Mouse (Mus musculus): ENCODE measurements around the gene Vmn1r87. TPM values are rescaled to one million over a fixed set of nuclear protein-coding genes. Genes with fewer than 3 reads are reported as not detected.
"Not testable (repeated sequence)": the region's sequence is repeated elsewhere in the genome, so short reads cannot be mapped to it uniquely, and the experiment has no call there.

Gene Vmn1r87
- total RNA-seq (2014; rRNA removed) = not detected in 2 replicates
- not detected in 2 replicates for polyA plus RNA-seq (2015; fragmentation: Nextera tagmentation; extraction: Ambion mirVana)

GRCm38 (mm10) chr7:13140057-13140456, at the start of gene Vmn1r87:
Gene Vmn1r87 (minus strand): TSS chr7:13140157.
- no peak for ATAC-seq

GRCm38 (mm10) chr7:13159268-13159667, 19.3 kb upstream of the Vmn1r87 start, which contains the start of gene Vmn1r88:
Gene Vmn1r88 (plus strand): TSS chr7:13159568.
- H3K9ac ChIP-seq (replicated peaks; ENCODE audit: low read length) = no peak within 1 kb of the TSS
- TF ChIP-seq CTCF (IDR thresholded peaks at IDR 0.05; ENCODE audit: low read depth) = no peak
- no peaks in the 10 kb centered on the region for H3K9me3 ChIP-seq (ENCODE audit: low read length)
- ATAC-seq = no peak
- H3K4me3 ChIP-seq (ENCODE audit: low read length) = no peak within 1 kb of the TSS
- DNase-seq (ENCODE audit: low spot score) = no peak
- H3K27me3 ChIP-seq (ENCODE audit: insufficient read depth, low read length) = no peaks in the 10 kb centered on the region
- H3K4me2 ChIP-seq (ENCODE audit: low read depth, low read length) = no peak within 1 kb of the TSS
- no peaks in the 10 kb centered on the region for H3K36me3 ChIP-seq (ENCODE audit: insufficient read depth, low read length)
- H3K4me1 ChIP-seq (ENCODE audit: insufficient read depth, low read length) = no peaks in the 10 kb centered on the region
- no peak within 1 kb of the TSS for H3K27ac ChIP-seq

More at GRCm38 (mm10) chr7:13140057-13140456, at the start of gene Vmn1r87:
- H3K9me3 ChIP-seq (ENCODE audit: low read length) = no peaks in the 10 kb centered on the region
- H3K4me2 ChIP-seq (ENCODE audit: low read depth, low read length) = no peak within 1 kb of the TSS
- no peaks in the 10 kb centered on the region for H3K36me3 ChIP-seq (ENCODE audit: insufficient read depth, low read length)
- no peaks in the 10 kb centered on the region for H3K27me3 ChIP-seq (ENCODE audit: insufficient read depth, low read length)
- no peak within 1 kb of the TSS for H3K4me3 ChIP-seq (ENCODE audit: low read length)
- WGBS = 92% methylated on average over 1 of the region's 1 CpGs
- DNase-seq (ENCODE audit: low spot score) = no peak
- no peak for TF ChIP-seq CTCF (IDR thresholded peaks at IDR 0.05; ENCODE audit: low read depth)
- H3K9ac ChIP-seq (replicated peaks; ENCODE audit: low read length) = no peak within 1 kb of the TSS
- no peaks in the 10 kb centered on the region for H3K4me1 ChIP-seq (ENCODE audit: insufficient read depth, low read length)
- no peak within 1 kb of the TSS for H3K27ac ChIP-seq

- no peak for ATAC-seq
- H3K4me2 ChIP-seq (ENCODE audit: low read depth, low read length) = no peak overlapping the region
- no peak for DNase-seq (ENCODE audit: low spot score)
- H3K9me3 ChIP-seq (ENCODE audit: low read length) = no peaks in the 10 kb centered on the region
- no peak for TF ChIP-seq CTCF (IDR thresholded peaks at IDR 0.05; ENCODE audit: low read depth)
- no peak overlapping the region for H3K27ac ChIP-seq
- no peak overlapping the region for H3K9ac ChIP-seq (replicated peaks; ENCODE audit: low read length)
- H3K27me3 ChIP-seq (ENCODE audit: insufficient read depth, low read length) = no peaks in the 10 kb centered on the region
- no peaks in the 10 kb centered on the region for H3K4me1 ChIP-seq (ENCODE audit: insufficient read depth, low read length)
- H3K36me3 ChIP-seq (ENCODE audit: insufficient read depth, low read length) = no peaks in the 10 kb centered on the region
- no peak overlapping the region for H3K4me3 ChIP-seq (ENCODE audit: low read length)
These were observed 2.6 kb downstream of the Vmn1r87 start for GRCm38 (mm10) chr7:13137340-13137739.

- Histone ChIP-seq H3K4me3 (ENCODE audit: low read length) (no peak overlapping the region), H3K36me3 (ENCODE audit: insufficient read depth, low read length) (no peaks in the 10 kb centered on the region), H3K27ac (no peak overlapping the region), H3K9me3 (ENCODE audit: low read length) (no peaks in the 10 kb centered on the region), H3K4me1 (ENCODE audit: insufficient read depth, low read length) (no peaks in the 10 kb centered on the region), H3K27me3 (ENCODE audit: insufficient read depth, low read length) (no peaks in the 10 kb centered on the region), H3K9ac (replicated peaks; ENCODE audit: low read length) (no peak overlapping the region), H3K4me2 (ENCODE audit: low read depth, low read length) (no peak overlapping the region)
- ATAC-seq (no peak), DNase-seq (ENCODE audit: low spot score) (no peak)
- no peak for TF ChIP-seq CTCF (IDR thresholded peaks at IDR 0.05; ENCODE audit: low read depth)
- 84% methylated on average over 2 of the region's 2 CpGs for WGBS
These were observed 8.1 kb downstream of the Vmn1r87 start for GRCm38 (mm10) chr7:13131856-13132255.

- not testable (repeated sequence) for H3K27me3 ChIP-seq (ENCODE audit: insufficient read depth, low read length); H3K9ac ChIP-seq (replicated peaks; ENCODE audit: low read length); H3K4me1 ChIP-seq (ENCODE audit: insufficient read depth, low read length); H3K36me3 ChIP-seq (ENCODE audit: insufficient read depth, low read length); H3K27ac ChIP-seq; H3K9me3 ChIP-seq (ENCODE audit: low read length); DNase-seq (ENCODE audit: low spot score)
- ATAC-seq = peak; percentile 93
- peak overlapping the region; percentile 36; the same call in 1 of the 2 replicates for H3K4me2 ChIP-seq (ENCODE audit: low read depth, low read length)
- 0% methylated on average over 13 of the region's 34 CpGs for WGBS
- peak overlapping the region; percentile 21 for H3K4me3 ChIP-seq (ENCODE audit: low read length)
These were observed 16.3 kb downstream of the Vmn1r87 start for GRCm38 (mm10) chr7:13123554-13124153.

GRCm38 (mm10) chr7:13119817-13120216, 20.1 kb downstream of the Vmn1r87 start, which contains the start of gene Vmn1r86:
Gene Vmn1r86 (minus strand): TSS chr7:13119917.
- Histone ChIP-seq H3K4me3 (ENCODE audit: low read length) (no peak within 1 kb of the TSS), H3K9me3 (ENCODE audit: low read length) (no peaks in the 10 kb centered on the region), H3K9ac (replicated peaks; ENCODE audit: low read length) (no peak within 1 kb of the TSS), H3K4me1 (ENCODE audit: insufficient read depth, low read length) (no peaks in the 10 kb centered on the region), H3K36me3 (ENCODE audit: insufficient read depth, low read length) (no peaks in the 10 kb centered on the region), H3K27ac (no peak within 1 kb of the TSS), H3K4me2 (ENCODE audit: low read depth, low read length) (no peak within 1 kb of the TSS), H3K27me3 (ENCODE audit: insufficient read depth, low read length) (no peaks in the 10 kb centered on the region)
- DNase-seq (ENCODE audit: low spot score) (no peak), ATAC-seq (no peak)
- no peak for TF ChIP-seq CTCF (IDR thresholded peaks at IDR 0.05; ENCODE audit: low read depth)

- no peak for DNase-seq (ENCODE audit: low spot score)
These were observed 44.9 kb downstream of the Vmn1r87 start, which contains the start of gene Vmn1r85 for GRCm38 (mm10) chr7:13095073-13095472. Gene Vmn1r85 (minus strand): TSS chr7:13095173.

More at GRCm38 (mm10) chr7:13095073-13095472, 44.9 kb downstream of the Vmn1r87 start, which contains the start of gene Vmn1r85:
- Histone ChIP-seq H3K4me3 (ENCODE audit: low read length) (no peak within 1 kb of the TSS), H3K27ac (no peak within 1 kb of the TSS), H3K9ac (replicated peaks; ENCODE audit: low read length) (no peak within 1 kb of the TSS), H3K4me1 (ENCODE audit: insufficient read depth, low read length) (no peaks in the 10 kb centered on the region), H3K9me3 (ENCODE audit: low read length) (no peaks in the 10 kb centered on the region), H3K4me2 (ENCODE audit: low read depth, low read length) (no peak within 1 kb of the TSS), H3K27me3 (ENCODE audit: insufficient read depth, low read length) (no peaks in the 10 kb centered on the region), H3K36me3 (ENCODE audit: insufficient read depth, low read length) (no peaks in the 10 kb centered on the region)
- WGBS = 52% methylated on average over 3 of the region's 3 CpGs
- no peak for TF ChIP-seq CTCF (IDR thresholded peaks at IDR 0.05; ENCODE audit: low read depth)
- no peak for ATAC-seq

Other genes with a start within 250 kb of the Vmn1r87 start
- gene Zscan22, start 242.3 kb downstream of the Vmn1r87 start, total RNA-seq (2014; rRNA removed) = 7.4 and 7.7 TPM in 2 replicates
- 2.5 and 2.9 TPM in 2 replicates for gene Zscan22, start 242.3 kb downstream of the Vmn1r87 start, polyA plus RNA-seq (2015; fragmentation: Nextera tagmentation; extraction: Ambion mirVana)
- gene Rps5, start 217.9 kb downstream of the Vmn1r87 start, total RNA-seq (2014; rRNA removed) = 1,864 and 2,267 TPM in 2 replicates
- gene Rps5, start 217.9 kb downstream of the Vmn1r87 start, polyA plus RNA-seq (2015; fragmentation: Nextera tagmentation; extraction: Ambion mirVana) = 646 and 658 TPM in 2 replicates
- 2.5 and 3.0 TPM in 2 replicates for gene Rnf225, start 212.7 kb downstream of the Vmn1r87 start, total RNA-seq (2014; rRNA removed)
- 1.1 TPM in 2 replicates for gene Rnf225, start 212.7 kb downstream of the Vmn1r87 start, polyA plus RNA-seq (2015; fragmentation: Nextera tagmentation; extraction: Ambion mirVana)
- 25.5 and 30.1 TPM in 2 replicates for gene Zfp324, start 174.3 kb downstream of the Vmn1r87 start, total RNA-seq (2014; rRNA removed)
- gene Zfp324, start 174.3 kb downstream of the Vmn1r87 start, polyA plus RNA-seq (2015; fragmentation: Nextera tagmentation; extraction: Ambion mirVana) = 6.8 and 7.1 TPM in 2 replicates
- 8.9 and 10.9 TPM in 2 replicates for gene Zfp446, start 162.3 kb downstream of the Vmn1r87 start, total RNA-seq (2014; rRNA removed)
- gene Zfp446, start 162.3 kb downstream of the Vmn1r87 start, polyA plus RNA-seq (2015; fragmentation: Nextera tagmentation; extraction: Ambion mirVana) = 7.6 and 7.9 TPM in 2 replicates
- gene Slc27a5, start 142.0 kb downstream of the Vmn1r87 start, total RNA-seq (2014; rRNA removed) = 1.1 and 1.7 TPM in 2 replicates
- gene Slc27a5, start 142.0 kb downstream of the Vmn1r87 start, polyA plus RNA-seq (2015; fragmentation: Nextera tagmentation; extraction: Ambion mirVana) = 0.29 and 0.30 TPM in 2 replicates
- 483 and 563 TPM in 2 replicates for gene Trim28, start 141.0 kb downstream of the Vmn1r87 start, total RNA-seq (2014; rRNA removed)
- 176 and 184 TPM in 2 replicates for gene Trim28, start 141.0 kb downstream of the Vmn1r87 start, polyA plus RNA-seq (2015; fragmentation: Nextera tagmentation; extraction: Ambion mirVana)
- 41.6 and 47.6 TPM in 2 replicates for gene Zbtb45, start 130.1 kb downstream of the Vmn1r87 start, total RNA-seq (2014; rRNA removed)
- 23.9 and 24.6 TPM in 2 replicates for gene Zbtb45, start 130.1 kb downstream of the Vmn1r87 start, polyA plus RNA-seq (2015; fragmentation: Nextera tagmentation; extraction: Ambion mirVana)
- gene Chmp2a, start 105.3 kb downstream of the Vmn1r87 start, total RNA-seq (2014; rRNA removed) = 59.7 and 68.0 TPM in 2 replicates
- gene Chmp2a, start 105.3 kb downstream of the Vmn1r87 start, polyA plus RNA-seq (2015; fragmentation: Nextera tagmentation; extraction: Ambion mirVana) = 188 and 202 TPM in 2 replicates
- 320 and 345 TPM in 2 replicates for gene Ube2m, start 101.9 kb downstream of the Vmn1r87 start, total RNA-seq (2014; rRNA removed)
- 140 and 153 TPM in 2 replicates for gene Ube2m, start 101.9 kb downstream of the Vmn1r87 start, polyA plus RNA-seq (2015; fragmentation: Nextera tagmentation; extraction: Ambion mirVana)
- 9.6 and 11.5 TPM in 2 replicates for gene Mzf1, start 85.4 kb downstream of the Vmn1r87 start, total RNA-seq (2014; rRNA removed)
- 7.7 and 8.7 TPM in 2 replicates for gene Mzf1, start 85.4 kb downstream of the Vmn1r87 start, polyA plus RNA-seq (2015; fragmentation: Nextera tagmentation; extraction: Ambion mirVana)
- 0.43 and 0.58 TPM in 2 replicates for gene Vmn1r85, start 45.0 kb downstream of the Vmn1r87 start, total RNA-seq (2014; rRNA removed)
- gene Vmn1r85, start 45.0 kb downstream of the Vmn1r87 start, polyA plus RNA-seq (2015; fragmentation: Nextera tagmentation; extraction: Ambion mirVana) = 0.25 and 0.28 TPM in 2 replicates
- gene Vmn1r86, start 20.2 kb downstream of the Vmn1r87 start, total RNA-seq (2014; rRNA removed) = not detected in 2 replicates
- not detected in 2 replicates for gene Vmn1r86, start 20.2 kb downstream of the Vmn1r87 start, polyA plus RNA-seq (2015; fragmentation: Nextera tagmentation; extraction: Ambion mirVana)
- not detected in 2 replicates for gene Vmn1r88, start 19.4 kb upstream of the Vmn1r87 start, total RNA-seq (2014; rRNA removed)
- 0.01 TPM in 1 of 2 replicates, not detected in the other for gene Vmn1r88, start 19.4 kb upstream of the Vmn1r87 start, polyA plus RNA-seq (2015; fragmentation: Nextera tagmentation; extraction: Ambion mirVana)
- not detected in 2 replicates for gene Vmn1r89, start 72.9 kb upstream of the Vmn1r87 start, total RNA-seq (2014; rRNA removed)
- gene Vmn1r89, start 72.9 kb upstream of the Vmn1r87 start, polyA plus RNA-seq (2015; fragmentation: Nextera tagmentation; extraction: Ambion mirVana) = not detected in 2 replicates
- 11.9 TPM in 2 replicates for gene Lig1, start 137.1 kb upstream of the Vmn1r87 start, total RNA-seq (2014; rRNA removed)
- 41.7 and 45.4 TPM in 2 replicates for gene Lig1, start 137.1 kb upstream of the Vmn1r87 start, polyA plus RNA-seq (2015; fragmentation: Nextera tagmentation; extraction: Ambion mirVana)
- 7.2 and 7.9 TPM in 2 replicates for gene Zswim9, start 138.6 kb upstream of the Vmn1r87 start, total RNA-seq (2014; rRNA removed)
- gene Zswim9, start 138.6 kb upstream of the Vmn1r87 start, polyA plus RNA-seq (2015; fragmentation: Nextera tagmentation; extraction: Ambion mirVana) = 7.3 and 8.6 TPM in 2 replicates
- 0.84 TPM in 1 of 2 replicates, not detected in the other for gene Pla2g4c, start 184.5 kb upstream of the Vmn1r87 start, total RNA-seq (2014; rRNA removed)
- 0.19 and 0.44 TPM in 2 replicates for gene Pla2g4c, start 184.5 kb upstream of the Vmn1r87 start, polyA plus RNA-seq (2015; fragmentation: Nextera tagmentation; extraction: Ambion mirVana)

Measured in hindbrain, postnatal 0 days (tissue).